Mouse (Mus musculus) limb, embryonic 12.5 days (tissue): ENCODE data around the gene Scamp1. TPM values are rescaled to one million over a fixed set of nuclear protein-coding genes. Genes with fewer than 3 reads are reported as not detected.

Source experiments
- ATAC-seq: fragments of 200-750 bp; cut with Nextera tagmentation; 2 replicates; pipeline ENCODE4 v1.8.0; 2017; ENCODE audit warnings: low read depth, moderate TSS enrichment; ENCODE audit not compliant: insufficient number of reproducible peaks, insufficient read depth, low FRiP score, low TSS enrichment
- H3K27ac ChIP-seq: fragments of 300-500 bp; sonication (generic); 2 replicates; pipeline ENCODE4 v1.5.1; 2016; ENCODE audit warnings: mild to moderate bottlenecking, moderate library complexity
- H3K27me3 ChIP-seq: fragments of 300-500 bp; sonication (generic); 2 replicates; pipeline ENCODE4 v1.6.1; 2016; ENCODE audit warnings: mild to moderate bottlenecking, moderate library complexity
- H3K36me3 ChIP-seq: fragments of 300-500 bp; sonication (generic); 2 replicates; pipeline ENCODE4 v1.6.1; 2016; ENCODE audit warnings: mild to moderate bottlenecking, moderate library complexity
- H3K4me1 ChIP-seq: fragments of 300-500 bp; sonication (generic); replicated peaks from 2 replicates; pipeline ENCODE4 v1.6.1; 2016
- H3K4me2 ChIP-seq: fragments of 300-500 bp; sonication (generic); 2 replicates; pipeline ENCODE4 v1.6.1; 2016; ENCODE audit warnings: mild to moderate bottlenecking, moderate library complexity
- H3K4me3 ChIP-seq: fragments of 300-500 bp; sonication (generic); replicated peaks from 2 replicates; pipeline ENCODE4 v1.5.1; 2016; ENCODE audit warnings: mild to moderate bottlenecking
- H3K9ac ChIP-seq: fragments of 300-500 bp; sonication (generic); replicated peaks from 2 replicates; pipeline ENCODE4 v1.6.1; 2016; ENCODE audit warnings: mild to moderate bottlenecking, moderate library complexity
- H3K9me3 ChIP-seq: fragments of 300-500 bp; sonication (generic); 2 replicates; pipeline ENCODE4 v1.6.1; 2016; ENCODE audit warnings: mild to moderate bottlenecking, moderate library complexity
- WGBS: fragments of 180-500 bp; shearing (Covaris S2); methylation state at CpG from one replicate; pipeline ENCODE4 v1.1.7; 2016; 5-methylcytosine and 5-hydroxymethylcytosine counted together
- polyA plus RNA-seq: library from polyadenylated mRNA; unstranded; fragments of >200 nt; fragmentation: Nextera tagmentation; extraction: Ambion mirVana; gene quantifications from 2 replicates; pipeline ENCODE4 v1.2.1, GENCODE M21; 2016

Scamp1 gene
- polyA plus RNA-seq, 1 experiment from 2014 or later, result 35.3 TPM

DNA sequence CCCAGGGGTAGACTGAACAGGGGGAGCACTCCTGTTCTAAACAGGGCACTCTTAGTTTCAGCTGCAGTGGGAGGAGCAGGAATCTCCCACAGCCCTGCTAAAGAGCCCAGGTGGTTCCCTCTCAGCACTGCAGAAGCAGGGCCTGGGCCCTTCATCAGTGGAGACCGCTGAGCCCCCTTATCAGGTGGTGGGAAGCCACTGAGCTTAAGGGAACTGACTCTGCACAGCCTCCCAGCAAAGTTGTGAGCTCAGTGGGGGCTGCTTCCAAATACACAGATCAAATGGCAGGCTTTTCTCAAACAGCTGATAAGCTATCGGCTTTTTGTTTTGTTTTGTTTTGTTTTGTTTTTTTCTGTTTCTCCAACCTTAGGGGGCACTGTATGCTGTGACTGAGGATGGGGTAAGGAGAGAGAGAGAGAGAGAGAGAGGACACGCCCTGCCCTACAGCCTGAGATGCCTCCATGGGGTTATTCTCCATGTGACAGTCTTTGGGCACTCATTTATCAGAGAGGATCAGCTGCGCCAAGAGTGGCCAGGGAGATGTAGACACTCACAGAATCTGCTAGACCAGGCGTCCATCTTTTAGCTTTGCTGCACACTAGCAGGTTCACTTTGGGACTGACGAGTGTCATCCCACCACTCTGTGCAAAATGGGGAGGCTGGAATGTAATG is 110.1 kb downstream of the Scamp1 start:
- Histone ChIP-seq H3K4me1 (peaks cover 61% of the 10 kb centered on the region), H3K9me3 (no peaks in the 10 kb centered on the region), H3K4me3 (peak overlapping the region; percentile 51), H3K4me2 (peak overlapping the region; percentile 94), H3K36me3 (peaks cover 8% of the 10 kb centered on the region; the same call in 1 of the 2 replicates), H3K27ac (no peak overlapping the region), H3K9ac (no peak overlapping the region), H3K27me3 (0 out of 2 replicates have a peak, but pooled peaks cover 11% of the 10 kb centered on the region)
- ATAC-seq, result no peak
- WGBS, result 77% methylated on average over 6 of the region's 6 CpGs

DNA sequence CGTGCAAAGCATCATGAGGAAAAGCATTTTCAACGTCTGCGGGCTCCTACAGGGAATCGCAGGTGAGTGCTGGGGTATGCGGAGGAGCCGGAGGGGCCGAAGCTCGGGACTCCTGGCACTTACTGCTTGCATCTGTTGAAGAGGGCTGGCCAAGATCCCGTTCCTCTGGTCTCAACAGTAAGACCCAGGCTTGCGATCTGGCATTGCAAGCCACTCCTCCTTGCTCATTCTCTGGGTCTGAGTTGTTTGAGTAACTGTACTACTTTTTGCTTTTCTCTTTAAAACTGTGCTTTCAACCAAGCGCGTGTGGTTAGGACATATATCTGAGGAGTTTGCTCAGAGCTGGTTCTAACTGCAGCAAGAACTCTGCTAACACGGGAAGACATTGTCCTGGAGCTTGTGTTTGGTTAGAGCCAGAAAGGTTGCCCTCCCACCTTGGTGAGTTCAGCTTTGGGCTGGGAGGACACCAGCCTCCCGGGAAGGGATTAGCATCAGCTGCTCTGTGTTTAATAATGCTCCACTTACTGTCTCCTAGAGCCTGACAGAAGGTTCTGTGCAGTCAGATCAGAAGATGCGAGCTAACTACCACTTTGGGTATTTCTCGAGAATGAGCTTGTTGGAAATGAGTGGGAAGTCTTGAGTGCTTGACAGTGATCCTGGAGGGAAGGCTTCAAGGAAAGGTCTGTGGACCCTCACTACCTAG is 110.9 kb downstream of the Scamp1 start:
- H3K36me3 ChIP-seq, result peaks cover 6% of the 10 kb centered on the region; the same call in 1 of the 2 replicates
- WGBS, result 26% methylated on average over 16 of the region's 16 CpGs
- peak overlapping the region; percentile 62; the same call in 1 of the 2 replicates for H3K27ac ChIP-seq
- 0 out of 2 replicates have a peak, but pooled peaks cover 11% of the 10 kb centered on the region for H3K27me3 ChIP-seq
- peaks cover 59% of the 10 kb centered on the region for H3K4me1 ChIP-seq
- H3K9me3 ChIP-seq, result no peaks in the 10 kb centered on the region
- H3K9ac ChIP-seq, result peak overlapping the region; percentile 61
- H3K4me2 ChIP-seq, result peak overlapping the region; percentile 94
- ATAC-seq, result no peak
- H3K4me3 ChIP-seq, result peak overlapping the region; percentile 51

DNA sequence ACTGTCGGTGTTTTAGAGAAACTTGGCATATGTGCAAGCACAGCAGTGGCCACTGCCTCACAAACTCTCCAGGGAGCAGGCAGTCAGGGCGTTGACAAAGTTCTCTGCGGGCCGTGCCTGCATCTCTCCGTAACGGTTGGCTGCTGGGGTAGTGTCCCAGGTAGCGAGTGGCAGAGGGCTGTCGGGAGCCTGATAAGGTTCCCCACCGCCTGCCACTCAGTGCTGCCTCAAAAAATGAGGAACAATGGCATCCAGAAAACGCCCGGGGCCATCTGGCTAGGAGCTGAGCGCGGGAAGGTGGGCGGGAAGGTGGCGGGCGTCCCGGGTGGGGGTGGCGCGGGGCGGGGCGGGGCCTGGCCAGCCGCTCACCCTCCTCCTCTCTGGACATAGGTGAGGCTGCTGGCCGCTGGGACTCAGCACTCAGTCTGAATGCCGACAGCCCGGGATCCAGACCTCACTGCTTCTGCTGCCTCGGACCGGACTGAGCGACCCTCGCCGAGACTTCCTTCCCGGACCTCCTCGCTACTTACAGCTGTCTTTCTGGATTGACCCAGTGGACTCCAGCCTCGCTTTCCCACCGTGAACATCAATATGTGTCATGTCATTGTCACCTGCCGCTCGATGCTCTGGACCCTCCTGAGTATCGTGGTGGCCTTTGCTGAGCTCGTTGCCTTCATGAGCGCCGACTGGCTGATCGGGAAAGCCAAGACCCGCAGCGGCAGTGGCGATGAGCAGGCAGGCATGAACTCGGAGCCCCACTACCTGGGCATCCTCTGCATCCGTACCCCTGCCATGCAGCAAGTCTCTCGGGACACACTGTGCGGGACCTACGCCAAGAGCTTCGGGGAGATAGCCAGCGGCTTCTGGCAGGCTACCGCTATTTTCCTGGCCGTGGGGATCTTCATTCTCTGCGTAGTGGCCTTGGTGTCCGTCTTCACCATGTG is 111.8 kb downstream of the Scamp1 start:
- ATAC-seq, result no peak; the same call in 1 of the 2 replicates
- Histone ChIP-seq H3K27ac (peak overlapping the region; percentile 62; the same call in 1 of the 2 replicates), H3K4me1 (peaks cover 51% of the 10 kb centered on the region), H3K36me3 (peaks cover 3% of the 10 kb centered on the region; the same call in 1 of the 2 replicates), H3K27me3 (0 out of 2 replicates have a peak, but pooled peaks cover 11% of the 10 kb centered on the region), H3K9ac (peak overlapping the region; percentile 61), H3K9me3 (no peaks in the 10 kb centered on the region), H3K4me2 (peak overlapping the region; percentile 94), H3K4me3 (peak overlapping the region; percentile 51)
- WGBS, result 3% methylated on average over 55 of the region's 55 CpGs

DNA sequence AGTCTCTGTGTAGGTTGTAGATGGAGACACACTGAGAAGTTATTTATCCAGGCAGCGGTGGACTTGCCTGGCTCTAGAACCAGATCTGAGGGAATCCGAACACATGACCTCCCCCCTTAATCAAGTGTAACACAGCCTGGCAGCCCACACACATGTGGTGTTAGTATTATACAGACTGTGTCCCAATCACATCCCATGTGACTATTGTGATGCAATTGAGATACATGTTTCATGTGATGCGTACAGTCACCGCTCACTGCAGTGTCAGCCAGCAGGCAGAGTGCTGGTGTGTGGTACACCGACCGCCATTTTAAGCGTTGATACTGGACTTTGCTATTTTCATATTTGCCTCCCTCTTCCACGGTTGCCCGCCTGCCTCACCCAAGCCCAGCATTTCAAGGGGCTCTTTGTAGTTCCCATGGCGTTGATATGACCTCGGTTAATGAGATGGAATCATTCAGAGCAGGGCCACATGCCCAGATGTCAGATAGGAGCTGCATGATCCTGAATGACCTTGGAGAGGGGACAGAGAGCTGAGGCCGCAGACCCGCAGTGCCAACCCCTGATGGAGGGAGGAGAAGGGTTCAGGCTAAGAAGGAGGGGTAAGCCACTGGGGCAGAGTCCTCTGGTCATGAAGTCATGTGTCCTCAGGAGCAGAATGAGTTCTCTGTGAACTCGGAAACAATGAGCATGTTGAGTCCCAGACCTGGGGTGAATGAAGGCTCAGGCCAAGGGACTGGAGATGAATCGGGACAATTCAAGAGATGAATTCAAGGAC is 112.9 kb downstream of the Scamp1 start:
- peaks cover 43% of the 10 kb centered on the region for H3K4me1 ChIP-seq
- no peak overlapping the region for H3K4me3 ChIP-seq
- H3K36me3 ChIP-seq, result 0 out of 2 replicates have a peak, but pooled peaks cover 3% of the 10 kb centered on the region
- peak; percentile 13; the same call in 1 of the 2 replicates for ATAC-seq
- H3K27ac ChIP-seq, result 0 out of 2 replicates have a peak overlapping the region, but pooled peaks have one; percentile 62
- whole genome bisulfite sequencing, result 83% methylated on average over 15 of the region's 15 CpGs
- H3K9me3 ChIP-seq, result no peaks in the 10 kb centered on the region
- peak overlapping the region; percentile 94 for H3K4me2 ChIP-seq
- 0 out of 2 replicates have a peak, but pooled peaks cover 11% of the 10 kb centered on the region for H3K27me3 ChIP-seq
- no peak overlapping the region for H3K9ac ChIP-seq

DNA sequence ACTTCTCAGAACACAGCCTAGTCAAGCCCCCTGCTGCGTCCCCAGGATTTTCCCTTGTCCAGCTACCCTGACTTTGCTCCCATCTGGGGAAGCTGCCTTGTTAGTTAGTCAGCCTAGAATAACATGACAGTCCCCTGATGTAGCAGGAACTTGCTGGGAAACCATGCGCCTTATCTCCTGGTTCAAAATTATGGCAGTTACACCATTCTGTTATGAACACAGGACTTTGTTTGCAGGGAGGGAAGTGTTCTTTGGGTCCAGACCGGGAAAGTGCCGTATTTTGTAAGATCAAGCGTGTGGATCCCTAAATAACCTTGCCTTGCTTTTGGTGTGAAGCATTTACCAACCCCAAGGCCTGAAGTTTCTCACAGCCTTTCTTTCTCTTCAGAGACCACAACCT is 114.0 kb downstream of the Scamp1 start:
- Histone ChIP-seq H3K9me3 (no peaks in the 10 kb centered on the region), H3K36me3 (no peaks in the 10 kb centered on the region), H3K4me2 (no peak overlapping the region), H3K4me1 (peaks cover 43% of the 10 kb centered on the region), H3K9ac (no peak overlapping the region), H3K4me3 (no peak overlapping the region), H3K27ac (no peak overlapping the region), H3K27me3 (0 out of 2 replicates have a peak, but pooled peaks cover 11% of the 10 kb centered on the region)
- no peak for ATAC-seq
- WGBS, result 67% methylated on average over 5 of the region's 5 CpGs

DNA sequence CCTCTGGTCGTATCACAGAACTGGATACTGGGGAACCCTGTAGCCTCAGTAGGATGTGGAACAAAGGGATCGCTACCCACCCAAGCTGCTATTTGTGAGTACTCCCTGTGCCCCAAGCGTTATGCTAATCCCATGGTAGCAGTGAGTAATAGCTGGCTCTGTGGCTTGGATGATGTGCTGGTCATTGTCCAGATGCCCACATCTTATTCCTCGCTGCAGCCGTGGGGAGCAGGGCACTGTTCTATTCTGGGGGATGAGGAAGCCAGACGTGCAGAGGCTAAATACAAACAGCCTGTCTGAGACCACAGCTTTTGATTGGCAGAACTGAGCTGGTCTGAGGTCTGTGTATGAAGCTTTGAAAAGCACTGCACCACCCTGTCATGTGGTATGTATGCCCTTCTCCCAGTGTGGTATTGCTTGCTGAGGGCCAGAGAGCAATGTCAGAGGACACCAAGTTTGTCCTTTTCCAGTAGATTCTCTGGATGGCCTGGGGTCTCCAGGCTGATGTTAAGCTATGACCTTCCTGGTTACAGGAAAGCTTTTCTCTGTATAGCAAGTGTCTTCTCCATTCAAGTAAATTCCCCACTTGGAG is 116.2 kb downstream of the Scamp1 start:
- no peak overlapping the region for H3K9ac ChIP-seq
- 66% methylated on average over 6 of the region's 6 CpGs for WGBS
- no peak overlapping the region for H3K4me2 ChIP-seq
- no peaks in the 10 kb centered on the region for H3K36me3 ChIP-seq
- no peak for ATAC-seq
- peaks cover 27% of the 10 kb centered on the region for H3K4me1 ChIP-seq
- no peak overlapping the region for H3K27ac ChIP-seq
- 0 out of 2 replicates have a peak, but pooled peaks cover 6% of the 10 kb centered on the region for H3K27me3 ChIP-seq
- no peak overlapping the region for H3K4me3 ChIP-seq
- no peaks in the 10 kb centered on the region for H3K9me3 ChIP-seq

DNA sequence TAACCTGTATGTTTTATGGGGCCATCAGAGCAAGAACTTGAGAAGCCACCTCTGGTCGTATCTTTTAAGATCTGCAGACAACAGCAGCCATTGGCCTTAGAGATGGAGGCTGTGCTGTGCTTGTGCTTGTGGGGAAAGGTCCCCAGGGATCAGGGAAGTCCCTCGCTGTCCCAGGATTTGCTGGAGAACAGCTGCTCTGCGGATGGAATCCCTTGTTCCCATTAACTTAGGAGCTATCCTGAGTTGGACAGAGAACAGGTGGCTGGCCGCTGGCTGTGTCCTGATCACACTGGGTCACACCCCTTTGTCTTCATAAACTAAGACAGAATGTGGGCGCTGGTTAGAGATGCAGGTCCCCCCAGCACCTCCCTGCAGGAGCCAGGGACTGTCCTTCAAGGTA is 117.3 kb downstream of the Scamp1 start:
- Histone ChIP-seq H3K36me3 (no peaks in the 10 kb centered on the region), H3K9me3 (no peaks in the 10 kb centered on the region), H3K4me3 (no peak overlapping the region), H3K27me3 (0 out of 2 replicates have a peak, but pooled peaks cover 6% of the 10 kb centered on the region), H3K4me2 (no peak overlapping the region), H3K4me1 (peaks cover 19% of the 10 kb centered on the region), H3K9ac (no peak overlapping the region), H3K27ac (no peak overlapping the region)
- ATAC-seq, result no peak
- 71% methylated on average over 5 of the region's 5 CpGs for WGBS

DNA sequence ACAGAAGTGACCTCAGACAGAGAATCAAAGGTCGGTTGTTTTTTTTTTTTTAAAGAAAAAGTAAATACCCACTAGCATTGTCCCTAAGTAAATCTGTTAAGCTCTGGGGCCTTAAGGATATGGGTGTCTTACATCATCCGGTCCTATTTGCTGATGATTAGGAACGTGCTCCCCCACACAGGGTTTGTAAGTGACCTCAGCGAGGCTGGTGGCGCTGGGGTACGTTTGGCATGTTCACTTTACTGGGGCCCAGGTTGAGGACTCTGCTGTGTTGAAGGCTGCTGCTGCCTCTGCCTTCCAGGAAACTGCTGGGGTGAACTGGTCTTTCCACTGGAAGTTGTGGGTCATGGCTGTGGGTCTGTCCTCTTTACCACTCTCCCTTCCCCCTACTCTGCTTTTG is 121.2 kb downstream of the Scamp1 start:
- Histone ChIP-seq H3K27ac (no peak overlapping the region), H3K4me1 (peaks cover 11% of the 10 kb centered on the region), H3K27me3 (no peaks in the 10 kb centered on the region), H3K4me3 (no peak overlapping the region), H3K36me3 (no peaks in the 10 kb centered on the region), H3K9me3 (no peaks in the 10 kb centered on the region), H3K4me2 (no peak overlapping the region), H3K9ac (no peak overlapping the region)
- 81% methylated on average over 6 of the region's 6 CpGs for WGBS
- ATAC-seq, result no peak

DNA sequence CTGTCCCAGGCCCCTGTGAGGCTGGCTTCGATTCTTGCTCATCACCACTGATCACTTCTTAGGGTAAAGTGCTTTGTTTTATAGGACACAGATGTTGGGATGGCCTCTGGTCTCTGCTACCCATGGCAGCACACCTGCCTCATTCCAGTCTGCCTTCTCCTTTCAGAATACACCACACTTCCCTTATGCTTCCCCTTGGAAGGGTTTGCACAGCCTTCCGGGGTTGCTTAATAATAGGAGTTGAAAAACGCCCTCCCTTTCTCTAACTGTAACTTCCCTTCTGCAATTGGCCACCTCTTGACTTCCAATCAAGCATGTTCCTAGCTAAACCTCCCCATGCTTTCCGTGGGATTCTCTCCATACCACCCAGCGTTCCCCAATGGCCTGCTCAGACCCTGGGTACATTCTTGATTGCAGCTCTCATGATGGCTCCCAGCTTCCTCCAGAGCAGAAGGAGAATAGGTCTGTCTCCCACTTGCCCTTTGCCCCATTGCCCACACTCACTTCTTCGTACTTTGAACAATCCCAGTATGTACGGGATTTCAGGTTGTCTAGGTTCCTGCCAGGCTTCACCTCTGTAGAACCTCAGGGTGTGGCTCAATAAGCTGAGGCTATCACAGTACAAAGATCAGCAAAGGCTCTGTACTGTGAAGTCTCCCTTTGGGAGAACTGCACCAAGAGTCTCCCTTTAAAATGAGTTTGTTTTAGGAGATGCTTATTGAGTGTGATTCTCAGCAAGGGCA is 126.0 kb downstream of the Scamp1 start:
- no peak for ATAC-seq
- Histone ChIP-seq H3K27me3 (no peaks in the 10 kb centered on the region), H3K27ac (peak overlapping the region; percentile 82), H3K4me2 (peak overlapping the region; percentile 17; the same call in 1 of the 2 replicates), H3K4me1 (peaks cover 33% of the 10 kb centered on the region), H3K9ac (no peak overlapping the region), H3K4me3 (no peak overlapping the region), H3K9me3 (peaks cover 5% of the 10 kb centered on the region; the same call in 1 of the 2 replicates), H3K36me3 (no peaks in the 10 kb centered on the region)
- 67% methylated on average over 7 of the region's 7 CpGs for WGBS
